Mouse (Mus musculus): Measurements from ENCODE around the gene Rbms3.

- TF ChIP-seq POLR2A (IDR thresholded peaks at IDR 0.05; ENCODE audit: extremely low read depth, insufficient read depth, low read length) (no peak), CTCF (IDR thresholded peaks at IDR 0.05; ENCODE audit: extremely low read depth, insufficient read depth, low read length) (peak; percentile 61)
Observed at GRCm38 (mm10) chr9:116553181-116553580, 1076.5 kb downstream of the Rbms3 start.

All from cortical plate, adult 2 months (tissue).